Mouse (Mus musculus): Measurements from ENCODE around the gene Gnai1. TPM values are rescaled to one million over a fixed set of nuclear protein-coding genes. Genes with fewer than 3 reads are reported as not detected.

The Gnai1 gene
- polyA plus RNA-seq (2014; fragmentation: Illumina TruSeq; extraction: RNeasy Lipid Tissue Mini Kit (QIAGEN cat#74804); ENCODE audit: low replicate concordance) = 18.8 TPM

DNA sequence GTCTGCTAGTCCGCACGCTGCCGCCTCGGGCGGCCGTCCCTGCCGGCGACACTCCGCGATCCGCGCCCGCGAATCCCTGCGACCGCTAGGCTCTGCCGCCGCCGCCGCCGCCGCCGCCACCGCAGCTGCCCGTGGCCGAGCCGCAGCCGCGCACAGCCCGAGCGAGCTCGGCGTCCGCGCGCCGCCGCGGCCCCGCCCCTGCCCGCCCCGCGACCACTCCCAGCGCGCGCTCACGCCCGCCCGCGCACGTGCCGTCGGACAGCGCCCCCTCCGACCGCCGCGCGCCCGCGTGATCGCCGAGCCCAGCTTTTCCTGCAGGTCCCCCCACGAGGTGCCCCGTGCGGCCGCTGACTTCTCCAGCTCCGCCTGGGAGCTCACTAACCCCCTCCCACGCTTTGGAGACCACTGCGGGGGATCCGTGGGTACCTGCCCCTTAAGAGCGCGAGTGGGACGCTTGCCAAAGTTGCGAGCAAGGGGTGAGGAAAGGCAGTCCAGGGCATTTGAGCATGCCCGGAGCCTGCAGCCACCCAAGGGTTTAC lies at the start of gene Gnai1:
Gnai1 (minus strand) TSS at position 75 of the 539 bp plus-strand sequence.

Measured in small intestine, adult 10 weeks (tissue).